Mouse (Mus musculus): ENCODE results near the gene Ppp1r16b.
A peak's percentile ranks its signal among the peaks of the same experiment; 100 is the strongest.

The Ppp1r16b gene

GRCm38 (mm10) chr2:158665098-158665497 is at the start of gene Ppp1r16b:
Gene Ppp1r16b, plus strand, starts transcription at chr2:158665398.
- no peak for DNase-seq (ENCODE audit: low spot score in 2 of 2)

- no peak for DNase-seq (ENCODE audit: low spot score in 2 of 2)
Measured at GRCm38 (mm10) chr2:158615702-158616101, 49.5 kb upstream of the Ppp1r16b start.

GRCm38 (mm10) chr2:158616296-158616695 is 48.9 kb upstream of the Ppp1r16b start:
- no peak for DNase-seq (ENCODE audit: low spot score in 2 of 2)

- DNase-seq (ENCODE audit: low spot score in 2 of 2) = no peak
Measured at GRCm38 (mm10) chr2:158616790-158617189, 48.4 kb upstream of the Ppp1r16b start.

- peak; percentile 87 to 91 for DNase-seq (ENCODE audit: low spot score in 2 of 2)
Measured at GRCm38 (mm10) chr2:158624718-158625222, 40.4 kb upstream of the Ppp1r16b start, which contains the start of gene Actr5. Gene Actr5, plus strand, starts transcription at chr2:158624888.

GRCm38 (mm10) chr2:158625231-158625630 is 40.0 kb upstream of the Ppp1r16b start:
- DNase-seq (ENCODE audit: low spot score in 2 of 2) = no peak

- no peak for DNase-seq (ENCODE audit: low spot score in 2 of 2)
Measured at GRCm38 (mm10) chr2:158625697-158626096, 39.5 kb upstream of the Ppp1r16b start.

- DNase-seq (ENCODE audit: low spot score in 2 of 2) = no peak
Measured at GRCm38 (mm10) chr2:158628858-158629257, 36.3 kb upstream of the Ppp1r16b start.

- DNase-seq (ENCODE audit: low spot score in 2 of 2) = no peak
Measured at GRCm38 (mm10) chr2:158629414-158629813, 35.8 kb upstream of the Ppp1r16b start.

- DNase-seq (ENCODE audit: low spot score in 2 of 2) = no peak
Measured at GRCm38 (mm10) chr2:158631873-158632272, 33.3 kb upstream of the Ppp1r16b start.

- peak; percentile 57 to 66 for DNase-seq (ENCODE audit: low spot score in 2 of 2)
Measured at GRCm38 (mm10) chr2:158641869-158642268, 23.3 kb upstream of the Ppp1r16b start.

- DNase-seq (ENCODE audit: low spot score in 2 of 2) = peak in 1 of 2 experiments; percentile 36
Measured at GRCm38 (mm10) chr2:158642587-158642986, 22.6 kb upstream of the Ppp1r16b start.

GRCm38 (mm10) chr2:158643791-158644190 is 21.4 kb upstream of the Ppp1r16b start:
- DNase-seq (ENCODE audit: low spot score in 2 of 2) = peak in 1 of 2 experiments; percentile 58

GRCm38 (mm10) chr2:158651159-158651908 is 13.9 kb upstream of the Ppp1r16b start:
- DNase-seq (ENCODE audit: low spot score in 2 of 2) = no peak

- peak; percentile 75 to 81 for DNase-seq (ENCODE audit: low spot score in 2 of 2)
Measured at GRCm38 (mm10) chr2:158652985-158653384, 12.2 kb upstream of the Ppp1r16b start.

GRCm38 (mm10) chr2:158654717-158655116 is 10.5 kb upstream of the Ppp1r16b start:
- DNase-seq (ENCODE audit: low spot score in 2 of 2) = peak in 1 of 2 experiments; percentile 41

- no peak for DNase-seq (ENCODE audit: low spot score in 2 of 2)
Measured at GRCm38 (mm10) chr2:158655806-158656205, 9.4 kb upstream of the Ppp1r16b start.

- no peak for DNase-seq (ENCODE audit: low spot score in 2 of 2)
Measured at GRCm38 (mm10) chr2:158658822-158659221, 6.4 kb upstream of the Ppp1r16b start.

GRCm38 (mm10) chr2:158659346-158659745 is 5.9 kb upstream of the Ppp1r16b start:
- DNase-seq (ENCODE audit: low spot score in 2 of 2) = no peak

GRCm38 (mm10) chr2:158666071-158666800 is 1.0 kb downstream of the Ppp1r16b start:
- no peak for DNase-seq (ENCODE audit: low spot score in 2 of 2)

- peak in 1 of 2 experiments; percentile 62 for DNase-seq (ENCODE audit: low spot score in 2 of 2)
Measured at GRCm38 (mm10) chr2:158667022-158667670, 1.9 kb downstream of the Ppp1r16b start.

All from right cerebral cortex, postnatal 36 days (tissue).